Mouse (Mus musculus): ENCODE data around the gene Zfp512b. TPM values are rescaled to one million over a fixed set of nuclear protein-coding genes. Genes with fewer than 3 reads are reported as not detected.

The Zfp512b gene
- polyA plus RNA-seq, 1 experiment from 2014 or later: 51.6 TPM

GRCm38 (mm10) chr2:181570375-181570774 is 22.2 kb downstream of the Zfp512b start:
- Histone ChIP-seq H3K9me3 (replicated peaks) (no peaks in the 10 kb centered on the region; the same call in 1 of the 2 replicates), H3K36me3 (peaks cover 27% of the 10 kb centered on the region), H3K4me3 (replicated peaks) (no peak overlapping the region), H3K4me1 (no peaks in the 10 kb centered on the region), H3K27ac (no peak overlapping the region), H3K4me2 (no peak overlapping the region), H3K27me3 (no peaks in the 10 kb centered on the region), H3K9ac (no peak overlapping the region)
- WGBS: 85% methylated on average over 8 of the region's 8 CpGs
- ATAC-seq (replicated peaks; ENCODE audit: low FRiP score): no peak

- peaks cover 27% of the 10 kb centered on the region for H3K36me3 ChIP-seq
- no peak overlapping the region for H3K4me2 ChIP-seq
- ATAC-seq (replicated peaks; ENCODE audit: low FRiP score): no peak
- H3K9me3 ChIP-seq (replicated peaks): no peaks in the 10 kb centered on the region; the same call in 1 of the 2 replicates
- 90% methylated on average over 10 of the region's 10 CpGs for WGBS
- H3K4me1 ChIP-seq: no peaks in the 10 kb centered on the region
- H3K4me3 ChIP-seq (replicated peaks): no peak overlapping the region
- no peaks in the 10 kb centered on the region for H3K27me3 ChIP-seq
- no peak overlapping the region for H3K27ac ChIP-seq
- no peak overlapping the region for H3K9ac ChIP-seq
Measured at GRCm38 (mm10) chr2:181569856-181570255, 22.7 kb downstream of the Zfp512b start.

- no peak overlapping the region for H3K4me2 ChIP-seq
- no peaks in the 10 kb centered on the region; the same call in 1 of the 2 replicates for H3K9me3 ChIP-seq (replicated peaks)
- H3K4me3 ChIP-seq (replicated peaks): no peak overlapping the region
- H3K9ac ChIP-seq: no peak overlapping the region
- WGBS: 82% methylated on average over 7 of the region's 7 CpGs
- peaks cover 15% of the 10 kb centered on the region for H3K36me3 ChIP-seq
- no peak for ATAC-seq (replicated peaks; ENCODE audit: low FRiP score)
- no peak overlapping the region for H3K27ac ChIP-seq
- no peaks in the 10 kb centered on the region for H3K27me3 ChIP-seq
- H3K4me1 ChIP-seq: no peaks in the 10 kb centered on the region
Measured at GRCm38 (mm10) chr2:181568272-181569008, 24.2 kb downstream of the Zfp512b start.

GRCm38 (mm10) chr2:181567338-181567737 is 25.3 kb downstream of the Zfp512b start:
- Histone ChIP-seq H3K27me3 (no peaks in the 10 kb centered on the region), H3K4me1 (no peaks in the 10 kb centered on the region), H3K4me2 (no peak overlapping the region), H3K9me3 (replicated peaks) (no peaks in the 10 kb centered on the region; the same call in 1 of the 2 replicates), H3K36me3 (peaks cover 5% of the 10 kb centered on the region), H3K4me3 (replicated peaks) (no peak overlapping the region), H3K9ac (no peak overlapping the region), H3K27ac (no peak overlapping the region)
- ATAC-seq (replicated peaks; ENCODE audit: low FRiP score): no peak
- WGBS: 91% methylated on average over 3 of the region's 3 CpGs

- ATAC-seq (replicated peaks; ENCODE audit: low FRiP score): no peak
Measured at GRCm38 (mm10) chr2:181553772-181554171, 38.8 kb downstream of the Zfp512b start.

GRCm38 (mm10) chr2:181550233-181550632 is 42.4 kb downstream of the Zfp512b start:
- WGBS: 88% methylated on average over 2 of the region's 2 CpGs
- Histone ChIP-seq H3K4me1 (0 out of 2 replicates have a peak, but pooled peaks cover 5% of the 10 kb centered on the region), H3K27ac (no peak overlapping the region), H3K36me3 (peaks cover 86% of the 10 kb centered on the region), H3K4me2 (no peak overlapping the region), H3K9ac (no peak overlapping the region), H3K9me3 (replicated peaks) (no peaks in the 10 kb centered on the region), H3K4me3 (replicated peaks) (no peak overlapping the region), H3K27me3 (no peaks in the 10 kb centered on the region)
- no peak for ATAC-seq (replicated peaks; ENCODE audit: low FRiP score)

More at GRCm38 (mm10) chr2:181553772-181554171, 38.8 kb downstream of the Zfp512b start:
- Histone ChIP-seq H3K27ac (no peak overlapping the region), H3K4me1 (0 out of 2 replicates have a peak, but pooled peaks cover 2% of the 10 kb centered on the region), H3K4me3 (replicated peaks) (no peak overlapping the region), H3K4me2 (no peak overlapping the region), H3K9me3 (replicated peaks) (no peaks in the 10 kb centered on the region), H3K36me3 (peaks cover 54% of the 10 kb centered on the region), H3K27me3 (no peaks in the 10 kb centered on the region), H3K9ac (no peak overlapping the region)

- H3K36me3 ChIP-seq: peaks cover 83% of the 10 kb centered on the region
- no peak overlapping the region for H3K4me2 ChIP-seq
- no peaks in the 10 kb centered on the region for H3K9me3 ChIP-seq (replicated peaks)
- no peak overlapping the region for H3K9ac ChIP-seq
- H3K4me1 ChIP-seq: 0 out of 2 replicates have a peak, but pooled peaks cover 5% of the 10 kb centered on the region
- 56% methylated on average over 5 of the region's 5 CpGs for WGBS
- no peak overlapping the region for H3K27ac ChIP-seq
- H3K27me3 ChIP-seq: no peaks in the 10 kb centered on the region
- H3K4me3 ChIP-seq (replicated peaks): no peak overlapping the region
- peak; percentile 66 for ATAC-seq (replicated peaks; ENCODE audit: low FRiP score)
Measured at GRCm38 (mm10) chr2:181548682-181549081, 43.9 kb downstream of the Zfp512b start.

GRCm38 (mm10) chr2:181548227-181548626 is 44.4 kb downstream of the Zfp512b start:
- Histone ChIP-seq H3K27ac (no peak overlapping the region), H3K27me3 (no peaks in the 10 kb centered on the region), H3K36me3 (peaks cover 79% of the 10 kb centered on the region), H3K9ac (no peak overlapping the region), H3K4me3 (replicated peaks) (no peak overlapping the region), H3K4me2 (no peak overlapping the region), H3K9me3 (replicated peaks) (no peaks in the 10 kb centered on the region), H3K4me1 (0 out of 2 replicates have a peak, but pooled peaks cover 5% of the 10 kb centered on the region)
- WGBS: 91% methylated on average over 1 of the region's 1 CpGs
- ATAC-seq (replicated peaks; ENCODE audit: low FRiP score): no peak

- H3K4me2 ChIP-seq: no peak overlapping the region
- H3K9ac ChIP-seq: no peak overlapping the region
- H3K27me3 ChIP-seq: no peaks in the 10 kb centered on the region
- no peak for ATAC-seq (replicated peaks; ENCODE audit: low FRiP score)
- no peaks in the 10 kb centered on the region for H3K9me3 ChIP-seq (replicated peaks)
- WGBS: 94% methylated on average over 7 of the region's 7 CpGs
- no peak overlapping the region for H3K4me3 ChIP-seq (replicated peaks)
- H3K36me3 ChIP-seq: peaks cover 67% of the 10 kb centered on the region
- 0 out of 2 replicates have a peak, but pooled peaks cover 5% of the 10 kb centered on the region for H3K4me1 ChIP-seq
- H3K27ac ChIP-seq: no peak overlapping the region
Measured at GRCm38 (mm10) chr2:181546142-181546541, 46.5 kb downstream of the Zfp512b start.

GRCm38 (mm10) chr2:181541761-181542380 is 50.7 kb downstream of the Zfp512b start:
- H3K4me3 ChIP-seq (replicated peaks): no peak overlapping the region
- H3K36me3 ChIP-seq: peaks cover 26% of the 10 kb centered on the region
- H3K4me2 ChIP-seq: no peak overlapping the region
- peaks cover 6% of the 10 kb centered on the region for H3K4me1 ChIP-seq
- H3K9me3 ChIP-seq (replicated peaks): no peaks in the 10 kb centered on the region
- H3K27me3 ChIP-seq: no peaks in the 10 kb centered on the region
- H3K9ac ChIP-seq: no peak overlapping the region
- H3K27ac ChIP-seq: no peak overlapping the region
- 93% methylated on average over 6 of the region's 6 CpGs for WGBS
- no peak for ATAC-seq (replicated peaks; ENCODE audit: low FRiP score)

- Histone ChIP-seq H3K9me3 (replicated peaks) (no peaks in the 10 kb centered on the region), H3K36me3 (peaks cover 24% of the 10 kb centered on the region), H3K4me2 (no peak overlapping the region), H3K27me3 (no peaks in the 10 kb centered on the region), H3K9ac (no peak overlapping the region), H3K4me1 (peaks cover 6% of the 10 kb centered on the region), H3K27ac (peak overlapping the region; percentile 60), H3K4me3 (replicated peaks) (no peak overlapping the region)
- WGBS: 81% methylated on average over 2 of the region's 2 CpGs
- peak; percentile 74 for ATAC-seq (replicated peaks; ENCODE audit: low FRiP score)
Measured at GRCm38 (mm10) chr2:181537444-181538047, 55.1 kb downstream of the Zfp512b start.

- Histone ChIP-seq H3K36me3 (peaks cover 26% of the 10 kb centered on the region), H3K27ac (no peak overlapping the region), H3K4me3 (replicated peaks) (no peak overlapping the region), H3K4me1 (peaks cover 6% of the 10 kb centered on the region), H3K27me3 (no peaks in the 10 kb centered on the region), H3K9me3 (replicated peaks) (no peaks in the 10 kb centered on the region), H3K9ac (no peak overlapping the region), H3K4me2 (no peak overlapping the region)
- no peak for ATAC-seq (replicated peaks; ENCODE audit: low FRiP score)
- WGBS: 70% methylated on average over 2 of the region's 2 CpGs
Measured at GRCm38 (mm10) chr2:181536410-181536809, 56.2 kb downstream of the Zfp512b start.

Data from kidney, embryonic 15.5 days (tissue).